Mouse (Mus musculus) stomach, embryonic 14.5 days (tissue): Measurements from ENCODE around the gene Gabpb1. TPM values are rescaled to one million over a fixed set of nuclear protein-coding genes. Genes with fewer than 3 reads are reported as not detected.

Experiments used
- ATAC-seq: fragments of 200-750 bp; cut with Nextera tagmentation; 2 replicates; pipeline ENCODE4 v1.8.0; 2017; ENCODE audit warnings: low read depth, moderate TSS enrichment; ENCODE audit not compliant: insufficient number of reproducible peaks, insufficient read depth, low FRiP score
- H3K27ac ChIP-seq: fragments of 300-500 bp; sonication (generic); 2 replicates; pipeline ENCODE4 v1.5.1; 2014; ENCODE audit warnings: mild to moderate bottlenecking, low read length, moderate library complexity, mixed read lengths
- H3K27me3 ChIP-seq: fragments of 300-500 bp; sonication (generic); 2 replicates; pipeline ENCODE4 v1.6.1; 2014; ENCODE audit warnings: low read length, control low read depth, mixed read lengths; ENCODE audit not compliant: control insufficient read depth, insufficient read depth
- H3K36me3 ChIP-seq: fragments of 300-500 bp; sonication (generic); 2 replicates; pipeline ENCODE4 v1.6.1; 2014; ENCODE audit warnings: mild to moderate bottlenecking, control low read depth, low read length, moderate library complexity, mixed read lengths; ENCODE audit not compliant: control insufficient read depth, insufficient read depth
- H3K4me1 ChIP-seq: fragments of 300-500 bp; sonication (generic); 2 replicates; pipeline ENCODE4 v1.6.1; 2014; ENCODE audit warnings: low read length, control low read depth, mixed read lengths; ENCODE audit not compliant: control insufficient read depth, insufficient read depth
- H3K4me2 ChIP-seq: fragments of 300-500 bp; sonication (generic); replicated peaks from 2 replicates; pipeline ENCODE4 v1.6.1; 2014; ENCODE audit warnings: low read depth, low read length, control low read depth
- H3K4me3 ChIP-seq: fragments of 300-500 bp; sonication (generic); 2 replicates; pipeline ENCODE4 v1.5.1; 2014; ENCODE audit warnings: low read depth, low read length, control low read depth
- H3K9ac ChIP-seq: fragments of 300-500 bp; sonication (generic); replicated peaks from 2 replicates; pipeline ENCODE4 v1.6.1; 2014; ENCODE audit warnings: low read depth, mild to moderate bottlenecking, control low read depth, low read length, moderate library complexity, mixed read lengths
- H3K9me3 ChIP-seq: fragments of 300-500 bp; sonication (generic); 2 replicates; pipeline ENCODE4 v1.6.1; 2016; ENCODE audit warnings: low read depth, low read length, control low read depth; ENCODE audit not compliant: control insufficient read depth
- WGBS: fragments of 180-500 bp; shearing (Covaris S2); extraction: QIAGEN DNeasy Blood & Tissue Kit; methylation state at CpG from one replicate; pipeline ENCODE4 v1.1.7; 2014; 5-methylcytosine and 5-hydroxymethylcytosine counted together
- polyA plus RNA-seq: library from polyadenylated mRNA; unstranded; fragments of >200 nt; fragmentation: Nextera tagmentation; extraction: Ambion mirVana; gene quantifications from 2 replicates; pipeline ENCODE4 v1.2.1, GENCODE M21; 2014

The Gabpb1 gene
- polyA plus RNA-seq, 1 experiment from 2014 or later = 45.9 TPM

- Histone ChIP-seq H3K4me1 (no peaks in the 10 kb centered on the region), H3K9me3 (no peaks in the 10 kb centered on the region), H3K36me3 (no peaks in the 10 kb centered on the region), H3K4me2 (no peak overlapping the region), H3K27ac (no peak overlapping the region), H3K4me3 (no peak overlapping the region), H3K9ac (no peak overlapping the region), H3K27me3 (no peaks in the 10 kb centered on the region)
- ATAC-seq = no peak
- 91% methylated on average over 3 of the region's 3 CpGs for WGBS
Measured at GRCm38 (mm10) chr2:126665984-126666383, 10.2 kb downstream of the Gabpb1 start.

- Histone ChIP-seq H3K27ac (no peak overlapping the region), H3K36me3 (no peaks in the 10 kb centered on the region), H3K4me2 (no peak overlapping the region), H3K4me1 (no peaks in the 10 kb centered on the region), H3K27me3 (no peaks in the 10 kb centered on the region), H3K4me3 (no peak overlapping the region), H3K9me3 (no peaks in the 10 kb centered on the region), H3K9ac (no peak overlapping the region)
- WGBS = 55% methylated on average over 4 of the region's 4 CpGs
- ATAC-seq = no peak
Measured at GRCm38 (mm10) chr2:126663481-126663880, 12.7 kb downstream of the Gabpb1 start.

GRCm38 (mm10) chr2:126652929-126653328 is 23.2 kb downstream of the Gabpb1 start:
- Histone ChIP-seq H3K4me3 (no peak overlapping the region), H3K9ac (no peak overlapping the region), H3K4me2 (no peak overlapping the region), H3K4me1 (no peaks in the 10 kb centered on the region), H3K36me3 (peaks cover 29% of the 10 kb centered on the region), H3K27me3 (no peaks in the 10 kb centered on the region), H3K27ac (no peak overlapping the region), H3K9me3 (no peaks in the 10 kb centered on the region)
- no peak for ATAC-seq
- WGBS = 81% methylated on average over 4 of the region's 4 CpGs

- H3K4me3 ChIP-seq = no peak overlapping the region
- ATAC-seq = no peak
- H3K4me2 ChIP-seq = no peak overlapping the region
- no peaks in the 10 kb centered on the region for H3K27me3 ChIP-seq
- no peaks in the 10 kb centered on the region for H3K4me1 ChIP-seq
- 91% methylated on average over 3 of the region's 3 CpGs for WGBS
- no peak overlapping the region for H3K27ac ChIP-seq
- no peaks in the 10 kb centered on the region for H3K9me3 ChIP-seq
- no peak overlapping the region for H3K9ac ChIP-seq
- peaks cover 45% of the 10 kb centered on the region for H3K36me3 ChIP-seq
Measured at GRCm38 (mm10) chr2:126647762-126648161, 28.4 kb downstream of the Gabpb1 start.

GRCm38 (mm10) chr2:126646461-126646860 is 29.7 kb downstream of the Gabpb1 start:
- H3K36me3 ChIP-seq = peaks cover 44% of the 10 kb centered on the region
- H3K27me3 ChIP-seq = no peaks in the 10 kb centered on the region
- no peak overlapping the region for H3K27ac ChIP-seq
- no peak overlapping the region for H3K4me2 ChIP-seq
- ATAC-seq = no peak
- no peaks in the 10 kb centered on the region for H3K4me1 ChIP-seq
- no peak overlapping the region for H3K9ac ChIP-seq
- 92% methylated on average over 5 of the region's 5 CpGs for WGBS
- H3K4me3 ChIP-seq = no peak overlapping the region
- H3K9me3 ChIP-seq = no peaks in the 10 kb centered on the region

GRCm38 (mm10) chr2:126644768-126645167 is 31.4 kb downstream of the Gabpb1 start:
- 93% methylated on average over 1 of the region's 1 CpGs for WGBS

GRCm38 (mm10) chr2:126640298-126640697 is 35.8 kb downstream of the Gabpb1 start:
- Histone ChIP-seq H3K36me3 (peaks cover 26% of the 10 kb centered on the region), H3K4me1 (no peaks in the 10 kb centered on the region), H3K9me3 (no peaks in the 10 kb centered on the region), H3K4me3 (no peak overlapping the region), H3K27ac (no peak overlapping the region), H3K4me2 (no peak overlapping the region), H3K9ac (no peak overlapping the region), H3K27me3 (no peaks in the 10 kb centered on the region)
- no peak for ATAC-seq
- WGBS = 85% methylated on average over 2 of the region's 2 CpGs

More at GRCm38 (mm10) chr2:126644768-126645167, 31.4 kb downstream of the Gabpb1 start:
- no peaks in the 10 kb centered on the region for H3K9me3 ChIP-seq
- no peak for ATAC-seq
- H3K4me3 ChIP-seq = no peak overlapping the region
- peaks cover 44% of the 10 kb centered on the region for H3K36me3 ChIP-seq
- H3K4me1 ChIP-seq = no peaks in the 10 kb centered on the region
- no peaks in the 10 kb centered on the region for H3K27me3 ChIP-seq
- H3K4me2 ChIP-seq = no peak overlapping the region
- no peak overlapping the region for H3K9ac ChIP-seq
- H3K27ac ChIP-seq = no peak overlapping the region

GRCm38 (mm10) chr2:126635939-126636823 is 40.0 kb downstream of the Gabpb1 start:
- no peak for ATAC-seq
- Histone ChIP-seq H3K27me3 (no peaks in the 10 kb centered on the region), H3K4me1 (no peaks in the 10 kb centered on the region), H3K4me3 (no peak overlapping the region), H3K27ac (no peak overlapping the region), H3K9me3 (no peaks in the 10 kb centered on the region), H3K4me2 (no peak overlapping the region), H3K36me3 (peaks cover 15% of the 10 kb centered on the region), H3K9ac (no peak overlapping the region)
- WGBS = 80% methylated on average over 12 of the region's 12 CpGs
